Mouse (Mus musculus): ENCODE data around the gene Tspan10.

DNA sequence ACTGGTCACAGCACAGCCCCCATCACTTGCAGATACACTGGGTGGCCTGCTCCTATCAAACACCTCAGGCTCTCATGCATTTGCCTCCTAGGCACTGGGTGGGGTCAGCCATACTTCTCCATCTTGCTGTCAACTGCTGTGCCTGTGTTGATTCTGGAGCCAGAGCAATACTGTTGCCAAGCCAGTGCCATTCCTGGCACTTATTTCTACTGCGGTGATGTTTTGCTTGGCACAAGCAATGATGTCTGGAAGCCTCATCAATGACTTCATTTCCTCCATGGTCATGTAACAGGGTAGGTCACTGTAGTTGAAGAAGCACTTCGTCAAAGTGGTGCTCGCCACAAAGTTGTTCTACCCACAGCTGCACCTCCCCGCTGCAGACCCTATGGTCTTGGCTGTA is 23.1 kb downstream of the Tspan10 start:
- no peak for TF ChIP-seq CTCF (IDR thresholded peaks at IDR 0.05; ENCODE audit: control insufficient read depth, insufficient read depth, insufficient replicate concordance, low read depth, low read length)
- no peak for TF ChIP-seq POLR2A (IDR thresholded peaks at IDR 0.05; ENCODE audit: control insufficient read depth, low read depth, low read length)

Data from testis, adult 2 months (tissue).